Mouse (Mus musculus) thymus, adult 2 months (tissue): ENCODE measurements around the gene Cbfa2t2.

Experiments used
- CTCF ChIP-seq: fragments of 200-500 bp; IDR thresholded peaks from 2 replicates; pipeline ENCODE4 v1.5.1; 2012; ENCODE audit warnings: mild to moderate bottlenecking, control low read depth, low read length, moderate library complexity, borderline replicate concordance; ENCODE audit not compliant: control insufficient read depth, poor library complexity, insufficient read depth; ENCODE audit errors: extremely low read depth
- POLR2A ChIP-seq: fragments of 200-500 bp; IDR thresholded peaks from 2 replicates; pipeline ENCODE4 v1.6.1; 2012; ENCODE audit warnings: mild to moderate bottlenecking, low read length, control low read depth, moderate library complexity; ENCODE audit not compliant: control insufficient read depth, poor library complexity, insufficient read depth; ENCODE audit errors: extremely low read depth

DNA sequence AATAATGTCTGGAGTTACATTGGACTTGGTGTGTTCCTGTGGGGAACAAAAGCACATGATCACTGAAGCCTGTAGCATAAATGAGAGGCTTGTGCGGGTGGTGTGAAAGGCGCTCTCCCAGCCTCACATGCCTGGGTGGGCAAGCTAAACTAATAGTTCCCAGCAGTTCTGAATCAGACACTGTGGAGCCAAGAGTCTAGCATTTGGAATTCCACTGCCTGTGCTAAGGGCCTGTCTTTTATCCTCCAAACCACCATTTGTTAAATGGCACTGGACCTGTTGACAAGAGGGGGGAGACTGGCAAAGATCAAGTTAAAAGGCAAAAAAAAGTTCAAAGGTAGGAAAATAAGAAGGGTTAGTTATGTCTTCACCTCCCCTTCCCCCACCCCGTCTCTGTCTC lies 18.3 kb downstream of the Cbfa2t2 start:
- no peak for TF ChIP-seq POLR2A
- TF ChIP-seq CTCF, result no peak
